Mouse (Mus musculus): Measurements from ENCODE around the gene Gm28042.

Gene Gm28042

GRCm38 (mm10) chr2:120058818-120059217, 31.5 kb downstream of the Gm28042 start:
- no peak for DNase-seq (ENCODE audit: low read depth, low spot score)

GRCm38 (mm10) chr2:120059466-120059865, 32.2 kb downstream of the Gm28042 start:
- no peak for DNase-seq (ENCODE audit: low read depth, low spot score)

- DNase-seq (ENCODE audit: low read depth, low spot score), result no peak
Observed at GRCm38 (mm10) chr2:120060190-120060589, 32.9 kb downstream of the Gm28042 start.

GRCm38 (mm10) chr2:120060651-120061050, 33.4 kb downstream of the Gm28042 start:
- no peak for DNase-seq (ENCODE audit: low read depth, low spot score)

GRCm38 (mm10) chr2:120062248-120062647, 35.0 kb downstream of the Gm28042 start:
- DNase-seq (ENCODE audit: low read depth, low spot score), result no peak

- DNase-seq (ENCODE audit: low read depth, low spot score), result no peak
Observed at GRCm38 (mm10) chr2:120064639-120065038, 37.3 kb downstream of the Gm28042 start.

GRCm38 (mm10) chr2:120065243-120065642, 38.0 kb downstream of the Gm28042 start:
- DNase-seq (ENCODE audit: low read depth, low spot score), result no peak

- no peak for DNase-seq (ENCODE audit: low read depth, low spot score)
Observed at GRCm38 (mm10) chr2:120066224-120066623, 38.9 kb downstream of the Gm28042 start.

- DNase-seq (ENCODE audit: low read depth, low spot score), result peak; percentile 56
Observed at GRCm38 (mm10) chr2:120068555-120069465, 41.5 kb downstream of the Gm28042 start.

- DNase-seq (ENCODE audit: low read depth, low spot score), result no peak
Observed at GRCm38 (mm10) chr2:120069466-120069990, 42.2 kb downstream of the Gm28042 start.

- no peak for DNase-seq (ENCODE audit: low read depth, low spot score)
Observed at GRCm38 (mm10) chr2:120074096-120074495, 46.8 kb downstream of the Gm28042 start.

- DNase-seq (ENCODE audit: low read depth, low spot score), result peak; percentile 39
Observed at GRCm38 (mm10) chr2:120076076-120076705, 48.9 kb downstream of the Gm28042 start.

- no peak for DNase-seq (ENCODE audit: low read depth, low spot score)
Observed at GRCm38 (mm10) chr2:120082416-120082815, 55.1 kb downstream of the Gm28042 start.

- DNase-seq (ENCODE audit: low read depth, low spot score), result no peak
Observed at GRCm38 (mm10) chr2:120084593-120085361, 57.5 kb downstream of the Gm28042 start.

GRCm38 (mm10) chr2:120086038-120086437, 58.7 kb downstream of the Gm28042 start:
- no peak for DNase-seq (ENCODE audit: low read depth, low spot score)

GRCm38 (mm10) chr2:120087391-120087790, 60.1 kb downstream of the Gm28042 start:
- DNase-seq (ENCODE audit: low read depth, low spot score), result no peak

GRCm38 (mm10) chr2:120087897-120088296, 60.6 kb downstream of the Gm28042 start:
- DNase-seq (ENCODE audit: low read depth, low spot score), result no peak

- DNase-seq (ENCODE audit: low read depth, low spot score), result no peak
Observed at GRCm38 (mm10) chr2:120090979-120091378, 63.7 kb downstream of the Gm28042 start.
